Mouse (Mus musculus): Measurements from ENCODE around the gene Zfp462. TPM values are rescaled to one million over a fixed set of nuclear protein-coding genes. Genes with fewer than 3 reads are reported as not detected.
A peak's percentile ranks its signal among the peaks of the same experiment; 100 is the strongest.

Gene Zfp462
- polyA plus RNA-seq, 1 experiment from 2014 or later, result 5.7 TPM

GRCm38 (mm10) chr4:54962141-54962540 is 17.3 kb downstream of the Zfp462 start:
- no peak for DNase-seq (ENCODE audit: low spot score)
- no peak overlapping the region for H3K27ac ChIP-seq
- no peaks in the 10 kb centered on the region for H3K27me3 ChIP-seq (ENCODE audit: insufficient read depth, poor library complexity, severe bottlenecking)
- H3K36me3 ChIP-seq, result peaks cover 12% of the 10 kb centered on the region; the same call in 1 of the 2 replicates
- peaks cover 38% of the 10 kb centered on the region for H3K4me1 ChIP-seq
- H3K4me3 ChIP-seq, result no peak overlapping the region
- WGBS, result 85% methylated on average over 4 of the region's 4 CpGs
- no peaks in the 10 kb centered on the region for H3K9me3 ChIP-seq

GRCm38 (mm10) chr4:54963551-54963950 is 18.7 kb downstream of the Zfp462 start:
- no peak overlapping the region for H3K4me3 ChIP-seq
- 71% methylated on average over 7 of the region's 7 CpGs for WGBS
- no peak overlapping the region for H3K27ac ChIP-seq
- DNase-seq (ENCODE audit: low spot score), result no peak
- H3K4me1 ChIP-seq, result peaks cover 48% of the 10 kb centered on the region
- H3K9me3 ChIP-seq, result no peaks in the 10 kb centered on the region
- no peaks in the 10 kb centered on the region for H3K27me3 ChIP-seq (ENCODE audit: insufficient read depth, poor library complexity, severe bottlenecking)
- peaks cover 7% of the 10 kb centered on the region; the same call in 1 of the 2 replicates for H3K36me3 ChIP-seq

GRCm38 (mm10) chr4:54965169-54965695 is 20.4 kb downstream of the Zfp462 start:
- Histone ChIP-seq H3K27ac (peak overlapping the region; percentile 62; the same call in 1 of the 2 replicates), H3K4me3 (no peak overlapping the region), H3K9me3 (no peaks in the 10 kb centered on the region), H3K4me1 (peaks cover 53% of the 10 kb centered on the region), H3K27me3 (ENCODE audit: insufficient read depth, poor library complexity, severe bottlenecking) (no peaks in the 10 kb centered on the region), H3K36me3 (peaks cover 8% of the 10 kb centered on the region; the same call in 1 of the 2 replicates)
- no peak for DNase-seq (ENCODE audit: low spot score)
- 41% methylated on average over 9 of the region's 9 CpGs for WGBS

- 34% methylated on average over 17 of the region's 17 CpGs for WGBS
- DNase-seq (ENCODE audit: low spot score), result no peak
- Histone ChIP-seq H3K36me3 (peaks cover 8% of the 10 kb centered on the region; the same call in 1 of the 2 replicates), H3K27me3 (ENCODE audit: insufficient read depth, poor library complexity, severe bottlenecking) (no peaks in the 10 kb centered on the region), H3K4me3 (peak overlapping the region; percentile 29), H3K9me3 (no peaks in the 10 kb centered on the region), H3K4me1 (peaks cover 54% of the 10 kb centered on the region), H3K27ac (peak overlapping the region; percentile 62; the same call in 1 of the 2 replicates)
Measured at GRCm38 (mm10) chr4:54966161-54966806, 21.4 kb downstream of the Zfp462 start.

GRCm38 (mm10) chr4:54967166-54967565 is 22.3 kb downstream of the Zfp462 start:
- peak overlapping the region; percentile 62; the same call in 1 of the 2 replicates for H3K27ac ChIP-seq
- no peak overlapping the region for H3K4me3 ChIP-seq
- WGBS, result 55% methylated on average over 4 of the region's 4 CpGs
- H3K27me3 ChIP-seq (ENCODE audit: insufficient read depth, poor library complexity, severe bottlenecking), result no peaks in the 10 kb centered on the region
- H3K4me1 ChIP-seq, result peaks cover 59% of the 10 kb centered on the region
- no peak for DNase-seq (ENCODE audit: low spot score)
- H3K9me3 ChIP-seq, result no peaks in the 10 kb centered on the region
- peaks cover 10% of the 10 kb centered on the region; the same call in 1 of the 2 replicates for H3K36me3 ChIP-seq

GRCm38 (mm10) chr4:54967721-54968120 is 22.9 kb downstream of the Zfp462 start:
- Histone ChIP-seq H3K4me1 (peaks cover 65% of the 10 kb centered on the region), H3K36me3 (0 out of 2 replicates have a peak, but pooled peaks cover 12% of the 10 kb centered on the region), H3K4me3 (no peak overlapping the region), H3K9me3 (no peaks in the 10 kb centered on the region), H3K27me3 (ENCODE audit: insufficient read depth, poor library complexity, severe bottlenecking) (no peaks in the 10 kb centered on the region), H3K27ac (peak overlapping the region; percentile 62)
- 47% methylated on average over 5 of the region's 5 CpGs for WGBS
- no peak for DNase-seq (ENCODE audit: low spot score)

GRCm38 (mm10) chr4:54969671-54970295 is 24.9 kb downstream of the Zfp462 start:
- H3K4me3 ChIP-seq, result no peak overlapping the region
- H3K9me3 ChIP-seq, result no peaks in the 10 kb centered on the region
- H3K27ac ChIP-seq, result no peak overlapping the region
- 0 out of 2 replicates have a peak, but pooled peaks cover 10% of the 10 kb centered on the region for H3K36me3 ChIP-seq
- no peaks in the 10 kb centered on the region for H3K27me3 ChIP-seq (ENCODE audit: insufficient read depth, poor library complexity, severe bottlenecking)
- 90% methylated on average over 12 of the region's 12 CpGs for WGBS
- H3K4me1 ChIP-seq, result peaks cover 60% of the 10 kb centered on the region
- DNase-seq (ENCODE audit: low spot score), result no peak

- 85% methylated on average over 3 of the region's 3 CpGs for WGBS
- Histone ChIP-seq H3K9me3 (no peaks in the 10 kb centered on the region), H3K36me3 (0 out of 2 replicates have a peak, but pooled peaks cover 10% of the 10 kb centered on the region), H3K4me1 (peaks cover 44% of the 10 kb centered on the region), H3K27me3 (ENCODE audit: insufficient read depth, poor library complexity, severe bottlenecking) (no peaks in the 10 kb centered on the region), H3K27ac (no peak overlapping the region), H3K4me3 (no peak overlapping the region)
- DNase-seq (ENCODE audit: low spot score), result no peak
Measured at GRCm38 (mm10) chr4:54971386-54971785, 26.5 kb downstream of the Zfp462 start.

GRCm38 (mm10) chr4:54972096-54972495 is 27.2 kb downstream of the Zfp462 start:
- H3K36me3 ChIP-seq, result 0 out of 2 replicates have a peak, but pooled peaks cover 10% of the 10 kb centered on the region
- no peak overlapping the region for H3K27ac ChIP-seq
- no peak overlapping the region for H3K4me3 ChIP-seq
- H3K27me3 ChIP-seq (ENCODE audit: insufficient read depth, poor library complexity, severe bottlenecking), result no peaks in the 10 kb centered on the region
- DNase-seq (ENCODE audit: low spot score), result no peak
- 66% methylated on average over 4 of the region's 4 CpGs for WGBS
- H3K9me3 ChIP-seq, result no peaks in the 10 kb centered on the region
- peaks cover 37% of the 10 kb centered on the region for H3K4me1 ChIP-seq

- Histone ChIP-seq H3K4me1 (peaks cover 35% of the 10 kb centered on the region), H3K36me3 (0 out of 2 replicates have a peak, but pooled peaks cover 10% of the 10 kb centered on the region), H3K27me3 (ENCODE audit: insufficient read depth, poor library complexity, severe bottlenecking) (no peaks in the 10 kb centered on the region), H3K4me3 (no peak overlapping the region), H3K9me3 (no peaks in the 10 kb centered on the region), H3K27ac (no peak overlapping the region)
- 66% methylated on average over 8 of the region's 8 CpGs for WGBS
- no peak for DNase-seq (ENCODE audit: low spot score)
Measured at GRCm38 (mm10) chr4:54972827-54973560, 28.1 kb downstream of the Zfp462 start.

- H3K9me3 ChIP-seq, result no peaks in the 10 kb centered on the region
- H3K36me3 ChIP-seq, result peaks cover 4% of the 10 kb centered on the region; the same call in 1 of the 2 replicates
- DNase-seq (ENCODE audit: low spot score), result peak; percentile 82
- peak overlapping the region; percentile 32; the same call in 1 of the 2 replicates for H3K27ac ChIP-seq
- 48% methylated on average over 13 of the region's 13 CpGs for WGBS
- H3K4me1 ChIP-seq, result peaks cover 31% of the 10 kb centered on the region
- H3K27me3 ChIP-seq (ENCODE audit: insufficient read depth, poor library complexity, severe bottlenecking), result no peaks in the 10 kb centered on the region
- H3K4me3 ChIP-seq, result no peak overlapping the region
Measured at GRCm38 (mm10) chr4:54979771-54980472, 35.1 kb downstream of the Zfp462 start.

- peaks cover 23% of the 10 kb centered on the region for H3K4me1 ChIP-seq
- peaks cover 4% of the 10 kb centered on the region; the same call in 1 of the 2 replicates for H3K36me3 ChIP-seq
- DNase-seq (ENCODE audit: low spot score), result no peak
- no peaks in the 10 kb centered on the region for H3K27me3 ChIP-seq (ENCODE audit: insufficient read depth, poor library complexity, severe bottlenecking)
- WGBS, result 83% methylated on average over 2 of the region's 2 CpGs
- no peak overlapping the region for H3K27ac ChIP-seq
- H3K4me3 ChIP-seq, result no peak overlapping the region
- H3K9me3 ChIP-seq, result no peaks in the 10 kb centered on the region
Measured at GRCm38 (mm10) chr4:54984502-54984901, 39.7 kb downstream of the Zfp462 start.
